Mouse (Mus musculus) gastrocnemius, postnatal 14 days (tissue): Measurements from ENCODE around the gene Tex35. TPM values are rescaled to one million over a fixed set of nuclear protein-coding genes. Genes with fewer than 3 reads are reported as not detected.

Experiments
- DNase-seq: peaks from one replicate; pipeline ENCODE4 v3.0.0; 2021; ENCODE audit warnings: mixed read lengths
- intact Hi-C: fragments of 180-260 bp; cut with DNase I; formaldehyde crosslinking; loops from one replicate; pipeline ENCODE4 v1.15.1; 2025; ENCODE audit warnings: low total_unique reads
- long read RNA-seq, 2 experiments: library from polyadenylated mRNA; stranded (forward); transcript quantifications; one replicate each; pipeline ENCODE4 v2.0.0; 2021
- total RNA-seq, 2 experiments: library from RNA; stranded (reverse); gene quantifications; 2 replicates each; pipeline ENCODE4 v1.2.3; 2021

Tex35 gene
- total RNA-seq: not detected
- long read RNA-seq, experiment 1: 0 reads
- long read RNA-seq, experiment 2: 0 reads

DNA sequence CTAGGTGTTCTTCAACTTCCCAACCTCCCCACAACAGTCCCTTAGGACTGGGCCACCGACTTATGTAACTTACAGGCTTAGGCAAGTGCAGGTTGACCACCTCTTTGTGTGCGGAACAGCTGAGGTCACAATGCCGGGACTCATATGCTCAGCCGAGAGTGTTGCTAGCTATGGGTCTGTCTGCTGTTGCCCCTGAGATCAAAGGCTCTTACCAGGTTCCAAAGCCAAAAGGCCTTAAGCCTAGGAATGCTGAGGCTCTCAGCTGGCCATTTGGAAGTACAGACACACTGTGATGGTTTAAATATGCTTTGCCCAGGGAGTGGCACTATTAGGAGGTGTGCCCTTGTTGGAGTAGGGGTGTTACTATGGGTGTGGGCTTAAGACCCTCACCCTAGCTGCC, at the start of gene Tex35:
TSS of gene Tex35 (minus strand) at position 101 of the 400 bp plus-strand sequence.
- DNase-seq: no peak
- intact Hi-C loops: no loop called here

- no peak for DNase-seq
- intact Hi-C loops: no loop called here
Observed at GRCm38 (mm10) chr1:157153781-157154180, 45.3 kb upstream of the Tex35 start.

DNA sequence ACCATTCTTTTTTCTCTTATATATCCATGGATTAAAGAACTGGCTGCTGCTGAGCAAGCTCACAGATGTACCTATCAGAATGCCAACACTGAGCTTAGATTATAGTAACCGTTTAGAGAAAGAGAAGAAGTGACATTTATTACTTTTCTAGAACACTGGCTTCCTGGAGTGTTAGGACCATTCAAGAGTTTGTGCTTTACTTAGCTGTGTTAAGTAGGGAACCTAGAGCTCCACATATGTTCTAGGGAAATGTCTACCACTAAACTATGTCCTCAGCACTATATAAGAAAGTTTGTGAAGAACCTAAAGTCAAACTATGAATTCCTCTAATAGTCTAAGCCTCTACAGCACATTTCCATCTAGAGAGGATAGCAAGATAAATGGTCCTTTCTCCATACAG, 41.6 kb upstream of the Tex35 start:
- intact Hi-C loops: no loop called here
- DNase-seq: no peak

DNA sequence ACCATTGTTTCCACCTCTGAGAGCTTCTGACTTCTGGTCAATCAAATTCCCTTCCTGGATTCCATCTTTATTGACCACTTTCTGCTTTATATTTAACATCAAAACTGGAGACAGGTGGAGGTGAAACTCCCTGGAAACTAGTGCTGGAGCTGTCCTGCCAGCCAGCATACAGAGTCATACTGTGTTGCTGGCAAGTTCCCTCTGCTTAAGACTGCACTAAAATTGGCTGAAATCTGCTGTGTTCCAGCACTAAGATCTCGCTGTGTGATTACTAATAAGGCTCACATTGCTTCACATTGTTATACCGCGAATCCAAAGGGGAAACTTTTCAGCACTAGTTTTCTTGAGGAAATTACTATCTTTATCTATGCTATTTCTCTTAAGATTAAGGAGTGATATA, 36.1 kb upstream of the Tex35 start:
- intact Hi-C loops: no loop called here
- no peak for DNase-seq

DNA sequence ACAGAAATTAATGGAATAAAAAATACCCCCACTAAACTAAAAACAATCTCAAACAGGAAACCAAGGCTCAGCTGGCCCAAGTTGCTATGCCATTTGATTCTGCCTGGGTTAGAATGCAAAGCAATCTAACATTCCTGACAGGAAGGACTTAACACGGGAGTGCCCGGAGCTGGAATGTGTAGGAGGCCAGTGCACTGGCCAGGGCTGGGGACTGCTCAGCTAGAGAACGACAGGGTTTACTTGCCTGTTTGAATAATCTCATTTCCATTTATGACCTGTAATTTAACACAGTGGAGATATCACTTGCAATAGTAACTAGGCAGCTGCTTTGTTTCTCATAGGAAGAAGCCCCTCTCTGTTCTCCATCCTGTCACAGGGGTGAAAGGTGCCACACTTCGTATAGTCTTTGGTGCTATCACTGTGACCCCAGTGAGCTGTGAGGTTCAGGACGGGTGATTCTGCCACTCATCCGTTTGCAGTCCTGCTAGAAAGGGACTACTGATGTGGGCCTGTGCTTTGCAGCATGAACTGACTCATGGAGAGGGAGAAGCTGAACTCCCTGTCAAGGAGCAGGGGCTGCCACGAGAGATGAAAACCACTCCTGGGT, 34.9 kb upstream of the Tex35 start:
- no peak for DNase-seq
- intact Hi-C loops: no loop called here

- intact Hi-C loops: no loop called here
- DNase-seq: no peak
Observed at GRCm38 (mm10) chr1:157141014-157141413, 32.5 kb upstream of the Tex35 start.

- intact Hi-C loops: no loop called here
- no peak for DNase-seq
Observed at GRCm38 (mm10) chr1:157137854-157138241, 29.4 kb upstream of the Tex35 start.

DNA sequence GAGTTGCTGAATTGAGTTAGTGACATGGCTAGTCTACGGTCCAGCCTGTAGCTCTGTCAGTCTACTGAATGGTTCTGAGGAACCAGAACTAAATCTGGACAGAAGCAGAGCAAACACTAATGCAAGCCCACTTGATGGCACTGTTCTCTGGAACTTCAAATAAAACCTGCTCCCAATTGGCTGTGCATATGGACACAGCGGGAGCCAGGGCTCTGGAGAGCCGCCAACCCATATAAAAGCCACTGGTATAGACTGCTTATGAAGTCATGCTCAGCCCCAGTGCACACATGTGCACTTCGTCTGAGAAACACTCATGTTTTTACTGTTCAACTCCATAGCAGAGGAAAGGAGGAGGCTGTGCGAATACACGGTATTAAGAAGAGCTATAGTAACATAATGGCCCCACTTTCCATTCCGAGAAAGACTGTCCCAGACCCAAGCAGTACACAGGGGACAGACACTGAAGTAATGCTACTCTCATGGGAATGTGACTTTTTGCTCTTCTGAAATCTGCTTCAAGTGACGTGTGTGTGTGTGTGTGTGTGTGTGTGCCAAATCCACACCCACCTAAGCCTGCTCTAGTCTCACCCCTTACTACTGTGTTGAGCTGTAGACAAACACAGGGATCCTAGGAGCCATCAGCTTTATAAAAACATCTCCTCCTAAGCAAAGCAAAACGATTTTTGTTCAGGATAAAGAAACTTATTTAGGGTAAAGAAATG, 28.8 kb upstream of the Tex35 start:
- DNase-seq: no peak
- intact Hi-C loops: no loop called here

DNA sequence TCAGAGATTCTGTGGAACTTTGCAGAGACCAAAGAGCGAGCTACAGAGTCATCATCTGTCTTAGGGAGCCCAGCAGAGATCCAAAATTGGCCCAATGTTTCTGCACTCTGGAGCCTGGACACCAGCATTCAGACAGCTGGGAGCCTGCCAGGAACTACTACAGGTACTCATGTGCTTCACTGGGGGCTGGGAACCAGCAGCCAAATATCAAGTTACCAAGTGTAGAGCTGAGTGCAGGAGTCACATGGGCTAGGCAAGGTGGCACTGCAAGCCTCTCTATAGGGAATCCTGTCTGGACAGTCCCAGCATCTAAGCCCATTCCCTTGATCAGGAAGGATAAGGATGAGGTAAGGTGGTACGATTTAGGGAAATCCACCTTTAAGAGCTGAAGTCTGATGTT, 19.7 kb upstream of the Tex35 start:
- intact Hi-C loops: no loop called here
- DNase-seq: no peak

- no peak for DNase-seq
- intact Hi-C loops: no loop called here
Observed at GRCm38 (mm10) chr1:157123836-157124235, 15.4 kb upstream of the Tex35 start.

DNA sequence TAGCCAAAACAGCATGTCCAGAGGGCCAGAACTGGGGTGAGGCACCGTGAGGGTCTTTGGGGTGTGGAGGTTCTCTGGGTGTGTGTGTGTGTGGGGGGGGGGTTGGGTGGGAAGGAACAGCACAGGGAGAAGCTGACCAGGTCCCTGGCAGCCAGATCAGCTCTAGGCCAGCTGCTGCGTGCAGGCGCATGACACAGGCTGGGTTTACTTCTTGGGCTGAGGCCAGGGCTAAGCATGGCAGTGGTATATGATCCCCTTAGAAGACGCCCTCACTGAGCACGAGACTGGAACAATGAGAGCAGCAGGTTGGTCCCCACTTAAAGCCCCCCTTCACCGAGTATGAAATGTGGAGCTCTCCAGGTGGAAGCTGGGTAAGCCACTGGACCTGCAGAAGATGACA, 10.7 kb upstream of the Tex35 start:
- intact Hi-C loops: no loop called here
- peak; percentile 13 for DNase-seq

GRCm38 (mm10) chr1:157117440-157117839, 9.0 kb upstream of the Tex35 start:
- intact Hi-C loops: no loop called here
- no peak for DNase-seq

GRCm38 (mm10) chr1:157114492-157114891, 6.0 kb upstream of the Tex35 start:
- intact Hi-C loops: no loop called here
- DNase-seq: no peak

DNA sequence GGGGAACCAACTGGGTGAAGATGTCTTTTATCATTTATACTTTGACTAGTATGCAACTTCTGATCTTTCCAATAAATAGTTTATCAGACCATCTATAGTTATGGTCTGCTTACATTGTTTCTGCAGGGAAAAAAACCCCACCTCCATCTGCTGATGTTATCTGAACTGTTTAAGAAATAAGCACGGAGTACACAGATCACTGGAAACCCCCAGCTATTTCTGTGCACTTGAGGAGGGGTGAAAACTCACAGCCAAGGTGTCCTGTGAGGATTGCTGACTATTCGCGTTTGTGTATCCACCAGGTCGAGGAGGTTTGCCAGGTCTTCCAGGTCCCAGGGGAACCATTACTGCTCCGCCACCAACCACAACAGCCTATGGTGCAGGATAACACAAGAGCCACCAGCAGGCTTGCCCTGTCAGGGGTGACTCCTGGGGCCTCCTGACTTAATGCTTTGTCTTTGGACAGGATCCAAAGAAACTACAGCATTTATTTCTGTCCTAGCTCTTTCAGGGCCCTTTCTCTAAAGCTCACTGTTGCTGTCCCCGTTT, 1.9 kb upstream of the Tex35 start:
- intact Hi-C loops: no loop called here
- DNase-seq: no peak

GRCm38 (mm10) chr1:157101122-157101865, 7.2 kb downstream of the Tex35 start:
- intact Hi-C loops: no loop called here
- DNase-seq: peak; percentile 66

DNA sequence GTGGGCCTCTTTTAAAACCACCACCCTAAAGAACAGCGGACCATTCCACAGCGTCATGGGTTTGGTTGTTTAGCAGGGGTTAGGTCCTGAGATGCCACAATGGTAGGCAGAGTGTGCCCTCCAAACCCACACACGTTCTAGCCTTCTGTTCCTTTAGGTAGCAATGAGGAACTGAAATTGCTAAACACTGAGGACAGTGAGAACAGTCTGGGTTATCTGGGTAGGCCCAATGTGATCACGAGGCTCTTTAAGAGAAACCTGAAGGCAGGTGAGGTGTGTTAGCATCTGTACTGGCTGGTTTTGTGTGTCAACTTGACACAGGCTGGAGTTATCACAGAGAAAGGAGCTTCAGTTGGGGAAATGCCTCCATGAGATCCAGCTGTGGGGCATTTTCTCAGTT, 12.9 kb downstream of the Tex35 start:
- DNase-seq: no peak
- intact Hi-C loops: no loop called here

GRCm38 (mm10) chr1:157092622-157093021, 15.9 kb downstream of the Tex35 start:
- no peak for DNase-seq
- intact Hi-C loops: no loop called here

- DNase-seq: no peak
- intact Hi-C loops: no loop called here
Observed at GRCm38 (mm10) chr1:157092140-157092539, 16.3 kb downstream of the Tex35 start.

GRCm38 (mm10) chr1:157090835-157091234, 17.6 kb downstream of the Tex35 start:
- intact Hi-C loops: no loop called here

More at GRCm38 (mm10) chr1:157090835-157091234, 17.6 kb downstream of the Tex35 start:
- DNase-seq: no peak
